Mouse (Mus musculus): ENCODE data around the gene Plxna3. TPM values are rescaled to one million over a fixed set of nuclear protein-coding genes. Genes with fewer than 3 reads are reported as not detected.

Plxna3 gene
- total RNA-seq, 2 experiments from 2014 or later, result 0.46 to 0.64 TPM

- intact Hi-C loops (cut with DNase I), result no loop called here
- DNase-seq, result no peak
These were observed 30.3 kb downstream of the Plxna3 start for GRCm38 (mm10) chrX:74359171-74359570.

DNA sequence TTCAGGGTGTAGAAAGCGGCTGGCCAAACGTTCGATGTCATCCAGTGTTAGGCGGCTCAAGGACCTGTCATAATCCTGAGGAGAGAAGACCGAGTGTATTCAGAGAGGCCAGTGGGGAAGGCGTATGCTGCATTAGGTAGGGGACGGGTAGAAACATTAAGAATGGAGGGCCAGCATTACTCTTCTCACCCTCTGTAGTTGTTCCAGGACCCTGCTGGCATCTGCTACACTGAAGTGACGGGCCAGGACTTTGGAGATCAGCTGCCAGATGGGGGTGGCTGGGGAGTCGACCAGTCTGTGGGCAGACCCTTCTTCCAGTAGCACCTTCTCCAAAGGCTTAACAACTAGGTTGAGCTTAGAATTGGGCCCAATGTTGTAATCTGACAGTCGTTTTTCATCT lies 38.6 kb downstream of the Plxna3 start:
- DNase-seq, result no peak
- intact Hi-C loops (cut with DNase I), result no loop called here

GRCm38 (mm10) chrX:74368209-74368909 lies 39.5 kb downstream of the Plxna3 start:
- DNase-seq, result peak; percentile 63 to 67
- intact Hi-C loops (cut with DNase I), result no loop called here

DNA sequence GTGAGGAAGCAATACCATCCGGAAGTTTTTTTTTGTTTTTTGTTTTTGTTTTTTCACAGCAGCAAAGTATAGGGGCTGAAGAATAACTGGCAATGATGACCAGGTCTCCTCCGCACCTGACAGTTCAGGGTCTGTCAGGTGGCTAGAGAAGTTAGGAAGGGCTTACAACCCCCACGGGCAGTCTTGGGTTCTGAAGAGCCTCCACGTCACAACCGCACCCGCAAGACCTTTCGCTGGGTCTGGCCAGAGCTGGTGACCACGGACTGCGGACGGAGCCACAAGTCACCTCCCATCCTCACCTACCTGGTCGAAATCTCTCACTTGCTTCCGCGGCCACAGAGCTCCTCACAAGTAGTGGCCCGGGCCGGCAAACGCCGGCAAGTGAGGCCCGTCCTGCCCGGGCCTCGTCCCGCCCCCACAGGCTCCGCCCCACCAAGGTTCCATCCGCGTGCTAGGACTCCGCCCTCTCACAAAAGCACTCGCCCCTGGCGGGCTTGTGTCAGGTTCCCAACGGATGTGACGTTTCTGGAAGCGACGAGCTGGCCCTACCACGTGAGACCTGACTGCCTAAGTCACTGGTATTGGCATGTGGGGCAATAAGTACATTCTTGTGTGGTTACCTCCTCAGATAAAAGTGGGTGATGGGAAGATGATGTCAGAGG lies 44.2 kb downstream of the Plxna3 start, which contains the start of the genes Ubl4a and Slc10a3:
Ubl4a (minus strand) TSS at position 331 of the 662 bp plus-strand sequence.
Slc10a3 (minus strand) TSS at position 462 of the 662 bp plus-strand sequence.
- peak; percentile 77 to 87 for DNase-seq
- intact Hi-C loops (cut with DNase I), result loop anchor here (5.0 kb wide), 1 partner anchor 66 kb away; no protein-coding TSS in a partner anchor

DNA sequence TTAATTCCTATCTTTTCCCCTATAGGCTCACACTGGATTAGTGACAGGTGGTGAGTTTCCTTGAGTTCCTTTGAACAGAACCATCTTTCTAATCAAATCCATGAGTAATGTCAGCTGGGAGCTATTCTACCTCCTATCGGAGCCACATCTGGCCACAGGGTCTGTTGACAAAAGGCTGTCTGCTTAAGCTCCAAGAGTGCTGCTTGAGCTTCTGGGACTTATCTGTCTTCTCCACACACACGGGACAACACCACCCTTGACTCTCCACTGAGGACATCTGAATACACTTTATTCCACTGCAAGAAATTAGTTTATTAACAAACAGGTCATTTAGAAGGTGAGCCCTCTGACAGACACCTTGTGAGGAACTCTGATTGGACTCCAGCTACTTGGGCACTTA lies 55.6 kb downstream of the Plxna3 start:
- DNase-seq, result no peak
- intact Hi-C loops (cut with DNase I), result no loop called here

DNA sequence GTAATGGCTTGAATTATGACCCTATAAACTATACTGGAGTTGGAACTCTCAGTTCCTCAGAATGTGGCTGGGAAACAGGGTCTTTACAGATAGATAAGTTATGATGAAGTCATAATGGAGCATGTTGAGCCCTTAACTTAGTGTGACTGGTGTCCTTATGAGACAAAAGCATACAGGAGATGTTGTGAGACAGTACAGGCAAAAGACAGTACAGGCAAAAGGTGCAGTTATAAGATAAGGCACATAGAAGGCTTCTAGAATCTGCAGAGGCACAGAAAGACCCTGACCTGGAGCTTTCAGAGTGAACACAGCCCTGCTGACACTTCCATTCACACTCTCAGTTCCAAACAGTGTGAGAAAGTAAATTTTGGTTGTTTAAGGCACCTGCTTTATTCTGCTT lies 59.3 kb downstream of the Plxna3 start:
- intact Hi-C loops (cut with DNase I), result no loop called here
- no peak for DNase-seq

DNA sequence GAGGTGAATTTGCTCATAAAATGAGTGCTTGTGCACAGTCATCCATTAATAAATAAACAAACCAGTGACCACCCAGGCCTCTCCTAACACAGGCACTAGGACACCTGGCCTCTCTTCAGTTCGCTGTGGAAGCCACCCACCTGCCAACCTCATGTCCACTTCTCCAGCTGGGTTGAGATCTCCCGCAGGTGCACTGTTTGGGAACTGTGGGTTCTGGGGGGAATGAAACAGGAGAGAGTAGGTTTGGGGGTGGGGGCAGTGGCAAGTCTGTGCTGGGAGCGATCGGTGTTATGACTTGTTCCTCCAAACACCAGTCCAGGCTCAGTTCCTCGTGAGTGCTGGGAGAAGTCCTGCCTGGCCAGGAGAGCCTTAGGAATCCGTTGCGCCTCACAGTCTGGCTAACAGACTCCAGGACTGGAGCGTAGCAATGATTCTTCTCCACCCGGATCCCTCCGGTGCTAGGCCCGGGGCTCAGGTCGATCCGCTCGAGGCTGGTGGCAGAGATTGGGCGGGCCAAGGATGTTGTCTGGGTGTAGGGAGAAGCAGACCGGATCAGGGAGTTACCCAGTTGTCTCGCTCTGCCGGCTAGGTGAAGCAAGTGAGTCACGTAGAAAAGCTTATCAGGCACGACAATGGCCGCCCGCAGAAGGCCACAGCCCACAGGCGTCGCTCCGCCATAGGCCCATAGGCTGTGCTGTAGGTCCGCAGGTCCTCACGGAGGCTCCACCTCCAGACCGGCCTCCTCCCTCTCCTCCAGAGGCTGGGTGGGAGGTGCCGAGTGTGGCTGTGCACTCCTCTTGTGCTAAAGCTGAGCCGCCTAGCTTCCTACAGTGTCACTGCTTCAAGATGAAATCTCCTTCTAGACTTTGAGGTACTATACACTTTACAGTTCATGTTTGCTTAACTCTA lies 63.9 kb downstream of the Plxna3 start, which contains the start of the genes Fam3a and Ikbkg:
Fam3a (minus strand) TSS at position 738 of the 909 bp plus-strand sequence.
Ikbkg (plus strand) TSS at position 756 of the 909 bp plus-strand sequence.
- intact Hi-C loops (cut with DNase I), result no loop called here
- DNase-seq, result peak; percentile 61 to 72

Small RNA genes within 50 kb of the gene (microRNA-seq; reads per million reads assigned to microRNA genes)
- 0 reads per million in 2 experiments for gene Mir7092

Other genes starting within 250 kb of the Plxna3 start
- not detected for gene Opn1mw, start 201.6 kb upstream of the Plxna3 start, total RNA-seq (2021)
- 10 to 100 TPM; 21.6 to 27.7 TPM for gene Mecp2, start 193.7 kb upstream of the Plxna3 start, total RNA-seq (2021)
- not detected for gene Tex28, start 161.2 kb upstream of the Plxna3 start, total RNA-seq (2021)
- gene Tktl1, start 151.8 kb upstream of the Plxna3 start, total RNA-seq (2021), result not detected
- 10 to 100 TPM; 32.9 to 39.5 TPM for gene Flna, start 79.2 kb upstream of the Plxna3 start, total RNA-seq (2021)
- 10 to 100 TPM; 18.1 to 20.5 TPM for gene Emd, start 74.4 kb upstream of the Plxna3 start, total RNA-seq (2021)
- gene Rpl10, start 58.3 kb upstream of the Plxna3 start, total RNA-seq (2021), result 100 to 1,000 TPM; 133 to 141 TPM
- gene Taz, start 47.2 kb upstream of the Plxna3 start, total RNA-seq (2021), result 10 to 100 TPM; 39.0 to 43.7 TPM
- 100 to 1,000 TPM; 102 to 107 TPM for gene Dnase1l1, start 46.7 kb upstream of the Plxna3 start, total RNA-seq (2021)
- 10 to 100 TPM; 83.9 to 88.0 TPM for gene Atp6ap1, start 32.0 kb upstream of the Plxna3 start, total RNA-seq (2021)
- gene Gdi1, start 24.1 kb upstream of the Plxna3 start, total RNA-seq (2021), result 10 to 100 TPM; 28.6 to 33.1 TPM
- gene Fam50a, start 16.0 kb upstream of the Plxna3 start, total RNA-seq (2021), result 10 to 100 TPM; 21.7 to 22.1 TPM
- gene Lage3, start 24.6 kb downstream of the Plxna3 start, total RNA-seq (2021), result 10 to 100 TPM; 33.8 to 36.3 TPM
- gene Ubl4a, start 44.2 kb downstream of the Plxna3 start, total RNA-seq (2021), result 10 to 100 TPM; 49.5 to 51.4 TPM
- 1 to 10 TPM; 2.1 to 2.3 TPM for gene Slc10a3, start 44.3 kb downstream of the Plxna3 start, total RNA-seq (2021)
- gene Fam3a, start 64.2 kb downstream of the Plxna3 start, total RNA-seq (2021), result 10 to 100 TPM; 12.5 to 12.6 TPM
- gene Ikbkg, start 64.2 kb downstream of the Plxna3 start, total RNA-seq (2021), result 10 to 100 TPM; 20.6 to 24.2 TPM
- 1 to 10 TPM; 2.9 to 3.3 TPM for gene G6pdx, start 100.1 kb downstream of the Plxna3 start, total RNA-seq (2021)
- not detected for gene Gm6880, start 152.3 kb downstream of the Plxna3 start, total RNA-seq (2021)
- gene Olfr1326-ps1, start 245.8 kb downstream of the Plxna3 start, total RNA-seq (2021), result not detected

Data from gastrocnemius, postnatal 36 days (tissue).